Mouse (Mus musculus) MEL (cell line): ENCODE results near the gene Angptl4. TPM values are rescaled to one million over a fixed set of nuclear protein-coding genes. Genes with fewer than 3 reads are reported as not detected.

Experiments used
- DNase-seq: peaks from one replicate; pipeline ENCODE4 v3.0.0; 2011; ENCODE audit warnings: low read depth, low spot score
- H3K27ac ChIP-seq: 2 replicates; pipeline ENCODE4 v1.5.1; 2012; ENCODE audit warnings: low read depth, mild to moderate bottlenecking, control low read depth, low read length, moderate library complexity; ENCODE audit not compliant: control insufficient read depth
- H3K27me3 ChIP-seq, 2 experiments: fragments of 150-350 bp in 1 of 2; sonication (generic) in 1 of 2; 2 replicates each; pipeline ENCODE4 v1.6.1; 2012; ENCODE audit warnings: low read length in 2 of 2, mild to moderate bottlenecking in 2 of 2, improper control_type of control experiment in 1 of 2, moderate library complexity in 1 of 2; ENCODE audit not compliant: insufficient read depth in 2 of 2, control insufficient read depth in 1 of 2
- H3K36me3 ChIP-seq, 2 experiments: 2 replicates each; pipeline ENCODE4 v1.6.1; 2012 to 2014; ENCODE audit warnings: low read length in 2 of 2, improper control_type of control experiment in 1 of 2, inconsistent platforms in 1 of 2, mild to moderate bottlenecking in 1 of 2; ENCODE audit not compliant: insufficient read depth in 2 of 2, control insufficient read depth in 1 of 2
- H3K4me1 ChIP-seq, 2 experiments: fragments of 150-350 bp in 1 of 2; sonication (generic) in 1 of 2; 2 replicates each; pipeline ENCODE4 v1.6.1; 2012; ENCODE audit warnings: low read length in 2 of 2, improper control_type of control experiment in 1 of 2, mild to moderate bottlenecking in 1 of 2; ENCODE audit not compliant: insufficient read depth in 2 of 2, control insufficient read depth in 1 of 2
- H3K4me3 ChIP-seq, 2 experiments: fragments of 150-350 bp in 1 of 2; sonication (generic) in 1 of 2; 2 replicates each; pipeline ENCODE4 v1.5.1; 2012; ENCODE audit warnings: low read depth in 2 of 2, low read length in 2 of 2, mild to moderate bottlenecking in 2 of 2, moderate library complexity in 2 of 2, control low read depth in 1 of 2, improper control_type of control experiment in 1 of 2; ENCODE audit not compliant: control insufficient read depth in 1 of 2, insufficient read depth in 1 of 2
- H3K79me2 ChIP-seq: 2 replicates; pipeline ENCODE4 v1.6.1; 2012; ENCODE audit warnings: mild to moderate bottlenecking, low read length, moderate library complexity; ENCODE audit not compliant: control insufficient read depth, poor library complexity, insufficient read depth
- H3K9ac ChIP-seq: 2 replicates; pipeline ENCODE4 v1.6.1; 2012; ENCODE audit warnings: low read depth, mild to moderate bottlenecking, control low read depth, low read length, moderate library complexity; ENCODE audit not compliant: control insufficient read depth, poor library complexity, severe bottlenecking
- H3K9me3 ChIP-seq: fragments of 150-350 bp; sonication (generic); replicated peaks from 2 replicates; pipeline ENCODE4 v1.6.1; 2012; ENCODE audit warnings: mild to moderate bottlenecking, low read length, improper control_type of control experiment, moderate library complexity; ENCODE audit not compliant: insufficient read depth
- CTCF ChIP-seq, 3 experiments: IDR thresholded peaks in 2 of 3; conservative IDR thresholded peaks in 1 of 3; 2 replicates each; pipeline ENCODE4 v1.5.1; 2011 to 2012; ENCODE audit warnings: low read length in 3 of 3, low read depth in 2 of 3, mild to moderate bottlenecking in 2 of 3, improper control_type of control experiment in 1 of 3, inconsistent platforms in 1 of 3, mixed read lengths in 1 of 3, moderate library complexity in 1 of 3; ENCODE audit not compliant: control insufficient read depth in 1 of 3, insufficient read depth in 1 of 3, poor library complexity in 1 of 3, severe bottlenecking in 1 of 3
- EP300 ChIP-seq, 2 experiments: IDR thresholded peaks; 2 replicates each; pipeline ENCODE4 v1.6.1; 2011; ENCODE audit warnings: improper control_type of control experiment in 2 of 2, low read length in 2 of 2, low read depth in 1 of 2, mild to moderate bottlenecking in 1 of 2
- ETS1 ChIP-seq: IDR thresholded peaks from 2 replicates; pipeline ENCODE4 v1.6.1; 2012; ENCODE audit warnings: low read depth, mild to moderate bottlenecking, inconsistent platforms, low read length, improper control_type of control experiment, moderate library complexity
- GABPA ChIP-seq: IDR thresholded peaks from 2 replicates; pipeline ENCODE4 v1.6.1; 2012; ENCODE audit warnings: low read depth, mild to moderate bottlenecking, inconsistent platforms, low read length, improper control_type of control experiment, moderate library complexity
- JUND ChIP-seq: IDR thresholded peaks from 2 replicates; pipeline ENCODE4 v1.6.1; 2011; ENCODE audit warnings: low read depth, mild to moderate bottlenecking, improper control_type of control experiment, low read length
- KAT2A ChIP-seq: conservative IDR thresholded peaks from 2 replicates; pipeline ENCODE4 v1.6.1; 2012; ENCODE audit warnings: low read depth, low read length, improper control_type of control experiment, inconsistent platforms
- RCOR1 ChIP-seq: IDR thresholded peaks from 2 replicates; pipeline ENCODE4 v1.6.1; 2012; ENCODE audit warnings: low read depth, mild to moderate bottlenecking, inconsistent platforms, low read length, improper control_type of control experiment
- TAL1 ChIP-seq: IDR thresholded peaks from 2 replicates; pipeline ENCODE4 v1.6.1; 2012; ENCODE audit warnings: mild to moderate bottlenecking, inconsistent platforms, low read length, moderate library complexity, mixed read lengths
- TBP ChIP-seq: IDR thresholded peaks from 2 replicates; pipeline ENCODE4 v1.8.0; 2011; ENCODE audit warnings: low read depth, low read length, improper control_type of control experiment
- USF2 ChIP-seq, 2 experiments: IDR thresholded peaks; 2 replicates each; pipeline ENCODE4 v1.6.1; 2011 to 2012; ENCODE audit warnings: improper control_type of control experiment in 2 of 2, low read length in 2 of 2, borderline replicate concordance in 1 of 2, inconsistent platforms in 1 of 2, low read depth in 1 of 2, mild to moderate bottlenecking in 1 of 2; ENCODE audit not compliant: insufficient read depth in 1 of 2
- polyA plus RNA-seq, 2 experiments: library from polyadenylated mRNA; stranded (reverse) in 1 of 2; unstranded in 1 of 2; fragments of >175 nt in 1 of 2; fragments of >200 nt in 1 of 2; gene quantifications; 2 replicates each; pipeline versions ENCODE4 v1.2.1 to v1.2.4; 2012; ENCODE audit warnings: low replicate concordance in 2 of 2, low read depth in 1 of 2; ENCODE audit not compliant: insufficient read length in 2 of 2, insufficient read depth in 1 of 2, missing spikeins in 1 of 2
- total RNA-seq: library from RNA; depleted of rRNA; stranded (reverse); fragments of 300-350 nt; gene quantifications from 2 replicates; pipeline ENCODE4 v1.2.3, GENCODE M21; 2012

The Angptl4 gene
- total and polyA plus RNA-seq, 3 experiments = 13.5 to 15.8 TPM; not detected in 1

GRCm38 (mm10) chr17:33784939-33785338 lies 3.3 kb upstream of the Angptl4 start:
- TF ChIP-seq TAL1 (no peak), JUND (no peak)
- no peaks in the 10 kb centered on the region; a peak in 1 of 4 replicates for H3K27me3 ChIP-seq
- no peak overlapping the region for H3K27ac ChIP-seq
- H3K4me3 ChIP-seq = no peak overlapping the region
- peaks cover 0 to 10% of the 10 kb centered on the region in 2 experiments; a peak in 2 of 4 replicates for H3K36me3 ChIP-seq
- peaks cover 0 to 25% of the 10 kb centered on the region in 2 experiments; a peak in 2 of 4 replicates for H3K4me1 ChIP-seq
- no peak for DNase-seq
- H3K9me3 ChIP-seq = no peaks in the 10 kb centered on the region
- H3K9ac ChIP-seq = no peak overlapping the region
- H3K79me2 ChIP-seq = no peaks in the 10 kb centered on the region; the same call in 1 of the 2 replicates

GRCm38 (mm10) chr17:33783408-33783807 lies 1.8 kb upstream of the Angptl4 start:
- Histone ChIP-seq H3K4me3 (no peak overlapping the region), H3K9me3 (no peaks in the 10 kb centered on the region), H3K79me2 (no peaks in the 10 kb centered on the region; the same call in 1 of the 2 replicates), H3K36me3 (peaks cover 0 to 14% of the 10 kb centered on the region in 2 experiments; a peak in 2 of 4 replicates), H3K4me1 (peaks cover 0 to 30% of the 10 kb centered on the region in 2 experiments; a peak in 2 of 4 replicates), H3K27me3 (no peaks in the 10 kb centered on the region; a peak in 1 of 4 replicates), H3K27ac (no peak overlapping the region), H3K9ac (no peak overlapping the region)
- DNase-seq = no peak
- no peak for TF ChIP-seq RCOR1
- no peak for TF ChIP-seq USF2 (IDR thresholded peaks at IDR 0.05; ENCODE audit: borderline replicate concordance in 1 of 2, insufficient read depth in 1 of 2, low read depth in 1 of 2, low read length in 2 of 2)
- TF ChIP-seq CTCF (IDR thresholded peaks at IDR 0.05 in 2 of 3, conservative IDR thresholded peaks at IDR 0.05 in 1 of 3; ENCODE audit: control insufficient read depth in 1 of 3, insufficient read depth in 1 of 3, low read depth in 2 of 3, low read length in 3 of 3, poor library complexity in 1 of 3, severe bottlenecking in 1 of 3) = no peak
- no peak for TF ChIP-seq JUND

- no peak overlapping the region for H3K27ac ChIP-seq
- TF ChIP-seq GABPA (no peak), CTCF (IDR thresholded peaks at IDR 0.05 in 2 of 3, conservative IDR thresholded peaks at IDR 0.05 in 1 of 3; ENCODE audit: control insufficient read depth in 1 of 3, insufficient read depth in 1 of 3, low read depth in 2 of 3, low read length in 3 of 3, poor library complexity in 1 of 3, severe bottlenecking in 1 of 3) (peak in 1 of 3 experiments; percentile 17; a peak in 1 of 6 replicates)
- peaks cover 0 to 14% of the 10 kb centered on the region in 2 experiments; a peak in 2 of 4 replicates for H3K36me3 ChIP-seq
- H3K4me3 ChIP-seq = peak overlapping the region; percentile 74 to 82
- no peak for DNase-seq
- no peaks in the 10 kb centered on the region for H3K9me3 ChIP-seq
- no peaks in the 10 kb centered on the region for H3K27me3 ChIP-seq
- peak overlapping the region; percentile 86 for H3K9ac ChIP-seq
- no peaks in the 10 kb centered on the region; the same call in 1 of the 2 replicates for H3K79me2 ChIP-seq
- H3K4me1 ChIP-seq = peaks cover 0 to 30% of the 10 kb centered on the region in 2 experiments; a peak in 2 of 4 replicates
Observed at GRCm38 (mm10) chr17:33782067-33782466, 437 bp upstream of the Angptl4 start.

GRCm38 (mm10) chr17:33780431-33780830 lies 1.2 kb downstream of the Angptl4 start:
- Histone ChIP-seq H3K9me3 (no peaks in the 10 kb centered on the region), H3K27me3 (no peaks in the 10 kb centered on the region), H3K27ac (peak overlapping the region; percentile 82)
- peak; percentile 81 for DNase-seq
- TF ChIP-seq EP300 (IDR thresholded peaks at IDR 0.05; ENCODE audit: low read depth in 1 of 2, low read length in 2 of 2) = peak; percentile 63 to 73
- TF ChIP-seq TBP = peak; percentile 33; the same call in 1 of the 2 replicates
- no peak for TF ChIP-seq KAT2A
- TF ChIP-seq ETS1 = peak; percentile 67
- TF ChIP-seq CTCF (IDR thresholded peaks at IDR 0.05 in 2 of 3, conservative IDR thresholded peaks at IDR 0.05 in 1 of 3; ENCODE audit: control insufficient read depth in 1 of 3, insufficient read depth in 1 of 3, low read depth in 2 of 3, low read length in 3 of 3, poor library complexity in 1 of 3, severe bottlenecking in 1 of 3) = no peak
- TF ChIP-seq, all 39 proteins: peak for 3
- peaks cover 0 to 14% of the 10 kb centered on the region in 2 experiments; a peak in 2 of 4 replicates for H3K36me3 ChIP-seq
- no peaks in the 10 kb centered on the region; the same call in 1 of the 2 replicates for H3K79me2 ChIP-seq
- peak overlapping the region; percentile 74 to 82 for H3K4me3 ChIP-seq
- H3K4me1 ChIP-seq = peaks cover 0 to 22% of the 10 kb centered on the region in 2 experiments; a peak in 2 of 4 replicates
- peak overlapping the region; percentile 86 for H3K9ac ChIP-seq
